Mouse (Mus musculus) heart, postnatal 0 days (tissue): ENCODE measurements around the gene H2-Q1. TPM values are rescaled to one million over a fixed set of nuclear protein-coding genes. Genes with fewer than 3 reads are reported as not detected.
A peak's percentile ranks its signal among the peaks of the same experiment; 100 is the strongest.

Experiments
- ATAC-seq: fragments of 200-750 bp; cut with Nextera tagmentation; 2 replicates; pipeline ENCODE4 v1.8.0; 2017; ENCODE audit warnings: low read depth, moderate number of reproducible peaks, moderate library complexity; ENCODE audit not compliant: insufficient read depth
- DNase-seq: peaks from one replicate; pipeline ENCODE4 v3.0.0-alpha.2; 2016; ENCODE audit warnings: low spot score
- H3K27ac ChIP-seq: fragments of 300-500 bp; sonication (generic); 2 replicates; pipeline ENCODE4 v1.5.1; 2014; ENCODE audit warnings: low read depth, mild to moderate bottlenecking
- H3K27me3 ChIP-seq: fragments of 300-500 bp; sonication (generic); 2 replicates; pipeline ENCODE4 v1.6.1; 2014; ENCODE audit warnings: low read length, mixed read lengths; ENCODE audit not compliant: control insufficient read depth, insufficient read depth
- H3K36me3 ChIP-seq: fragments of 300-500 bp; sonication (generic); replicated peaks from 2 replicates; pipeline ENCODE4 v1.6.1; 2014; ENCODE audit warnings: low read length, mixed read lengths; ENCODE audit not compliant: control insufficient read depth, insufficient read depth
- H3K4me1 ChIP-seq: fragments of 300-500 bp; sonication (generic); 2 replicates; pipeline ENCODE4 v1.6.1; 2014; ENCODE audit warnings: antibody characterized with exemption; ENCODE audit not compliant: control insufficient read depth, insufficient read depth
- H3K4me2 ChIP-seq: fragments of 300-500 bp; sonication (generic); 2 replicates; pipeline ENCODE4 v1.6.1; 2014; ENCODE audit warnings: low read depth, mild to moderate bottlenecking, low read length, moderate library complexity
- H3K4me3 ChIP-seq: fragments of 300-500 bp; sonication (generic); 2 replicates; pipeline ENCODE4 v1.5.1; 2014; ENCODE audit warnings: low read depth, low read length
- H3K9ac ChIP-seq: fragments of 300-500 bp; sonication (generic); replicated peaks from 2 replicates; pipeline ENCODE4 v1.6.1; 2014; ENCODE audit warnings: low read depth, low read length, mixed read lengths
- H3K9me3 ChIP-seq: fragments of 300-500 bp; sonication (generic); replicated peaks from 2 replicates; pipeline ENCODE4 v1.6.1; 2016; ENCODE audit warnings: low read length; ENCODE audit not compliant: control insufficient read depth
- CTCF ChIP-seq: IDR thresholded peaks from 2 replicates; pipeline ENCODE4 v1.5.1; 2016; ENCODE audit warnings: antibody characterized with exemption, control low read depth, low read depth
- EP300 ChIP-seq: IDR thresholded peaks from 2 replicates; pipeline ENCODE4 v1.6.1; 2016; ENCODE audit warnings: antibody characterized with exemption, low read depth
- WGBS: fragments of 180-500 bp; shearing (Covaris S2); extraction: QIAGEN DNeasy Blood & Tissue Kit; methylation state at CpG from one replicate; pipeline ENCODE4 v1.1.7; 2014; 5-methylcytosine and 5-hydroxymethylcytosine counted together
- polyA plus RNA-seq: library from polyadenylated mRNA; unstranded; fragments of >200 nt; fragmentation: Nextera tagmentation; extraction: Ambion mirVana; gene quantifications from 2 replicates; pipeline ENCODE4 v1.2.1, GENCODE M21; 2015
- total RNA-seq: library from RNA; depleted of rRNA; stranded (reverse); fragments of >200 nt; gene quantifications from 2 replicates; pipeline ENCODE4 v1.2.3, GENCODE M21; 2014; ENCODE audit warnings: low replicate concordance; rRNA removed

The H2-Q1 gene
- total RNA-seq (not detected in 2 replicates), polyA plus RNA-seq (not detected in 2 replicates)

GRCm38 (mm10) chr17:35320327-35321081 is at the start of gene H2-Q1:
Gene H2-Q1, plus strand, starts transcription at chr17:35320405.
- ATAC-seq (no peak), DNase-seq (no peak)
- H3K4me1 ChIP-seq, result no peaks in the 10 kb centered on the region
- peak within 1 kb of the TSS; percentile 65 for H3K4me2 ChIP-seq
- H3K9me3 ChIP-seq, result no peaks in the 10 kb centered on the region
- H3K9ac ChIP-seq, result 0 out of 2 replicates have a peak within 1 kb of the TSS, but pooled peaks have one; percentile 17
- peak within 1 kb of the TSS; percentile 38 for H3K4me3 ChIP-seq
- no peaks in the 10 kb centered on the region for H3K36me3 ChIP-seq
- H3K27me3 ChIP-seq, result peaks cover 17% of the 10 kb centered on the region
- WGBS, result 3% methylated on average over 54 of the region's 55 CpGs
- TF ChIP-seq CTCF, result no peak
- TF ChIP-seq EP300, result no peak
- no peak within 1 kb of the TSS for H3K27ac ChIP-seq

DNA sequence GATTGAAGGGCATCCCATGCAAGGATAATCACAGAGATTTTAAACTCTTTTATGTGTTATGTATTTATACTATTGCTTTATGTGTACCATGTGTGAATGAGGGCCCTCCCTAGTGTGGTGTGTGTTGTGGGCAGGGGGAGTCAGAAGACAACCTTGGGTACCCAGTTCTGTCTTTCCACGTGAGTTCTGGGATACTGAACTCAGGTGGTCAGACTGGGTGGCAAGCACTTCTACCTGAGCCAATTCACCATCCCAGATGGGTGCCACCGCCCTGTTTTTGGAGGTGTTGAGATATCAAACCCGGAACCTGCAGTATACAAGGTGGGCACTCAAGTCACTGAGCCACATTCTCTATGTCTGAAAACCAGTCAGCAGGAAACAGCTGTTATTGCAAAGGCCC is 48.0 kb upstream of the H2-Q1 start:
- H3K36me3 ChIP-seq, result no peaks in the 10 kb centered on the region
- no peak overlapping the region for H3K27ac ChIP-seq
- TF ChIP-seq CTCF (no peak), EP300 (no peak)
- DNase-seq, result no peak
- H3K9ac ChIP-seq, result no peak overlapping the region
- H3K27me3 ChIP-seq, result peaks cover 26% of the 10 kb centered on the region
- no peaks in the 10 kb centered on the region for H3K4me1 ChIP-seq
- no peak overlapping the region for H3K4me3 ChIP-seq
- no peaks in the 10 kb centered on the region for H3K9me3 ChIP-seq
- ATAC-seq, result no peak
- no peak overlapping the region for H3K4me2 ChIP-seq
- WGBS, result 59% methylated on average over 3 of the region's 3 CpGs

DNA sequence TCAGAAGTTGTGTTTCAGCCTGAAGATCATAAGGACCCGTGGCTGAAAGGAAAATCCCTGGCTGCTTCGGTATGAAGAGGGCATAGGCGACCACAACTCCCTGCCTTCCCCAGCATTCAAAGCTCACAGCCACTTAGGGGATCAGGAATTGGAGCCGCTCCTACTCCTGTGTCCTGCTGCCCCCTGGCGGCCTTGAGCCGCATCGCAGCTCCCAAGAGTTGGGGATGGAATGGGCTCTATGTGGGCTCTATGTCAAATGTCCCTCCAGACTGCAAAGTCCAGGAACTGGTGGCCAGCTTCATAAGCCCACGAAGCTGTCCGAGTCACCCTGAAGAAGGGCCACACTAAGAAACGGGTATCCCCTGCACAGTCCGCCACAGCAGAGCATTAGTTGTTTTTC is 45.4 kb upstream of the H2-Q1 start:
- Histone ChIP-seq H3K4me2 (no peak overlapping the region), H3K36me3 (no peaks in the 10 kb centered on the region), H3K27me3 (peaks cover 30% of the 10 kb centered on the region), H3K9me3 (no peaks in the 10 kb centered on the region), H3K4me1 (no peaks in the 10 kb centered on the region), H3K27ac (no peak overlapping the region), H3K4me3 (no peak overlapping the region), H3K9ac (no peak overlapping the region)
- 3% methylated on average over 11 of the region's 11 CpGs for WGBS
- ATAC-seq (peak; percentile 67), DNase-seq (peak; percentile 54)
- TF ChIP-seq CTCF, result peak; percentile 93
- TF ChIP-seq EP300, result no peak

- TF ChIP-seq CTCF (no peak), EP300 (no peak)
- no peaks in the 10 kb centered on the region for H3K36me3 ChIP-seq
- no peak overlapping the region for H3K27ac ChIP-seq
- WGBS, result 17% methylated on average over 13 of the region's 13 CpGs
- ATAC-seq, result no peak
- no peak for DNase-seq
- no peak overlapping the region for H3K4me2 ChIP-seq
- H3K9me3 ChIP-seq, result no peaks in the 10 kb centered on the region
- H3K9ac ChIP-seq, result no peak overlapping the region
- H3K4me1 ChIP-seq, result no peaks in the 10 kb centered on the region
- H3K27me3 ChIP-seq, result peaks cover 30% of the 10 kb centered on the region
- H3K4me3 ChIP-seq, result no peak overlapping the region
Measured at GRCm38 (mm10) chr17:35276304-35276864, 43.8 kb upstream of the H2-Q1 start.

- no peak overlapping the region for H3K9ac ChIP-seq
- TF ChIP-seq CTCF (no peak), EP300 (no peak)
- no peaks in the 10 kb centered on the region for H3K36me3 ChIP-seq
- H3K27ac ChIP-seq, result no peak overlapping the region
- no peaks in the 10 kb centered on the region for H3K9me3 ChIP-seq
- H3K4me2 ChIP-seq, result no peak overlapping the region
- DNase-seq (no peak), ATAC-seq (no peak)
- WGBS, result 75% methylated on average over 8 of the region's 8 CpGs
- H3K4me3 ChIP-seq, result no peak overlapping the region
- H3K27me3 ChIP-seq, result peaks cover 30% of the 10 kb centered on the region
- no peaks in the 10 kb centered on the region for H3K4me1 ChIP-seq
Measured at GRCm38 (mm10) chr17:35278049-35278448, 42.2 kb upstream of the H2-Q1 start.
